Mouse (Mus musculus): Measurements from ENCODE around the gene Lhx1.

- TF ChIP-seq MYOD1 (IDR thresholded peaks at IDR 0.05; ENCODE audit: control insufficient read depth in 1 of 3, insufficient read length in 2 of 3, low read depth in 2 of 3), result no peak
- TF ChIP-seq E2F4 (IDR thresholded peaks at IDR 0.05; ENCODE audit: insufficient read depth), result no peak
- no peak for TF ChIP-seq POLR2A (IDR thresholded peaks at IDR 0.05; ENCODE audit: insufficient read length, low read depth)
- no peak for TF ChIP-seq MAX (IDR thresholded peaks at IDR 0.05; ENCODE audit: low read depth)
- TF ChIP-seq MYOG (IDR thresholded peaks at IDR 0.05; ENCODE audit: control insufficient read depth in 1 of 3, insufficient read depth in 1 of 3, insufficient read length in 2 of 3, low read depth in 2 of 3), result no peak
- no peak for TF ChIP-seq USF1 (IDR thresholded peaks at IDR 0.05; ENCODE audit: low read depth)
- no peak for TF ChIP-seq CEBPB (IDR thresholded peaks at IDR 0.05; ENCODE audit: insufficient read depth, poor library complexity, severe bottlenecking)
- no peak for TF ChIP-seq TCF3 (IDR thresholded peaks at IDR 0.05; ENCODE audit: insufficient read length, low read depth)
- no peak for TF ChIP-seq POLR2AphosphoS2 (IDR thresholded peaks at IDR 0.05; ENCODE audit: insufficient read length, low read depth)
- no peak for TF ChIP-seq TCF12 (IDR thresholded peaks at IDR 0.05; ENCODE audit: insufficient read depth, poor library complexity, severe bottlenecking)
These were observed 49.5 kb upstream of the Lhx1 start for GRCm38 (mm10) chr11:84574834-84575233.

Measured in myocyte (in vitro differentiated cells).